Mouse (Mus musculus): Measurements from ENCODE around the gene Tmc7. TPM values are rescaled to one million over a fixed set of nuclear protein-coding genes. Genes with fewer than 3 reads are reported as not detected.

Gene Tmc7
- total RNA-seq, 2 experiments from 2014 or later: 18.2 to 22.1 TPM

Other genes starting within 250 kb of the Tmc7 start
- gene Syt17, start 136.5 kb downstream of the Tmc7 start, total RNA-seq (2021): 10 to 100 TPM; 61.8 to 68.6 TPM
- gene Itpripl2, start 92.8 kb downstream of the Tmc7 start, total RNA-seq (2021): 1 to 10 TPM; 4.0 to 4.3 TPM
- gene Coq7, start 51.4 kb downstream of the Tmc7 start, total RNA-seq (2021): 10 to 100 TPM; 38.6 to 39.4 TPM
- under 1 TPM; 0.35 to 0.38 TPM for gene Tmc5, start 12.6 kb upstream of the Tmc7 start, total RNA-seq (2021)
- gene Gde1, start 121.0 kb upstream of the Tmc7 start, total RNA-seq (2021): 100 to 1,000 TPM; 325 to 333 TPM
- gene Ccp110, start 127.8 kb upstream of the Tmc7 start, total RNA-seq (2021): 10 to 100 TPM; 37.4 to 38.6 TPM
- 10 to 100 TPM; 58.2 to 61.4 TPM for gene Vps35l, start 155.5 kb upstream of the Tmc7 start, total RNA-seq (2021)